Mouse (Mus musculus): ENCODE results near the gene Pcdh15.

DNA sequence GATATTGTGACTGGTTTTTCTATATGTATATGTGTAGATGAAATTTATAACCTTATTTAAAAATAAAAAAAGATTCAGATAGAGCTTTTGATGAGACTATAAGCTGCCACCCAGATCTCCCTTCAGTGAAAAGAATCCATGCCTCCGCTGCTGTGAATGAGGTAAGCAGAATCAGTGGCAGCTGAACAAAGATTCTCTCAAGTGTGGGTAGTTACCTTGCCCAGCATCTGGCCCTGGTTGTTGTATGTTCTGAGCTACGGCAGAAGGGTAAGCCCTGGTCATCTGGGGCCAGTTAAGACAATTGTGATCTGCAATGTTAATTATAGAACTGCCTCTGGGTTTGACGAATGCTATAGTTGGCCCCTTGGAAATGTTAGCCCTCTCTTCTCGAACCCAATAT, 1316.2 kb downstream of the Pcdh15 start:
- no peak for TF ChIP-seq CTCF (IDR thresholded peaks at IDR 0.05; ENCODE audit: low read depth)
- TF ChIP-seq EP300 (optimal IDR thresholded peaks at IDR 0.05) = no peak
